Mouse (Mus musculus): ENCODE data around the gene Tmem163. TPM values are rescaled to one million over a fixed set of nuclear protein-coding genes. Genes with fewer than 3 reads are reported as not detected.

Tmem163 gene
- total and polyA plus RNA-seq, 2 experiments from 2014 or later, result 16.6 to 17.3 TPM

DNA sequence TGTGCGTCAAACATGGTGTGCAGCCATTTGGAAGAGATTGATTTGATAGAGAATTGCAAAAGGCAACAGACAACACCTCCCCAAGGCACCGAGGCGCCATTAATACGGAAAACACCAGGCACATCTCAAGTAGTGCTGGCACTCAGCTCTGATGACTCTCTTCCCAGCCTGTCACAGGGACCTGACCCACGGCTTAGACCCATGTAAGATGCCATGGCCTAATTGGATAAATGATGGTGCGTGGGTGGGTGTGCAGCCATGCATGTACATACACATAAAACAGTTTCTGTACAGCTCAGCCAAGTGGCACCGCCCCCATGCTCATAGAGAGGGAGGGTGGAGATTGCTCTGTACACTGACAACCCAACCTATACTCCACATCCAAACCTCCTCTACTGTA, 102.3 kb downstream of the Tmem163 start:
- 81% methylated on average over 7 of the region's 7 CpGs for whole genome bisulfite sequencing

DNA sequence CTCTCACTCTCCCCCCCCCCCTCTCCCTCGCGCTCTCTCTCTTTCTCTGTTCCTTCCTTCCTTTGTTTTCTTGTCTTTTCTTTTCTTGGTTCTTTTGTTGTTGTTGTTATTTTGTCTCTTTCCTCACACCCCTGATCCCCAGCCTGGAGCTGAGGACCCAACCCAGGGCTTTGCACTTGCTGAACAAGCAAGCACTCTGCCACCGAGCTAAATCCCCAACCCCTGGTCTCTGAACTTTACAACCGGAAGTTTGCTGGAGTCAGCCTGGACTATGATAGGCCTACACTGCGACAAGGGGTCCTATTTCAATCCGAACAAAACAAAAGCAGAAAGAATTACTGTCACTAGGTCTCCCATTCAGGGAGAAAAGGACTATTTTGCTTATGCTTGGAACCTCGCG, 102.8 kb downstream of the Tmem163 start:
- Histone ChIP-seq H3K4me3 (ENCODE audit: low read depth, low read length) (no peak overlapping the region), H3K9me3 (replicated peaks; ENCODE audit: control insufficient read depth, low read length) (no peaks in the 10 kb centered on the region), H3K9ac (replicated peaks; ENCODE audit: low read depth, low read length) (no peak overlapping the region), H3K36me3 (replicated peaks; ENCODE audit: control insufficient read depth, insufficient read depth, low read length) (no peaks in the 10 kb centered on the region), H3K4me2 (ENCODE audit: low read depth, low read length) (no peak overlapping the region), H3K27ac (ENCODE audit: low read depth) (no peak overlapping the region), H3K4me1 (ENCODE audit: control insufficient read depth, insufficient read depth) (no peaks in the 10 kb centered on the region), H3K27me3 (ENCODE audit: control insufficient read depth, insufficient read depth, low read length) (no peaks in the 10 kb centered on the region)
- ATAC-seq (ENCODE audit: insufficient read depth, low read depth), result no peak
- TF ChIP-seq CTCF (IDR thresholded peaks at IDR 0.05; ENCODE audit: low read depth) (no peak), EP300 (IDR thresholded peaks at IDR 0.05; ENCODE audit: low read depth) (no peak)
- DNase-seq (ENCODE audit: low spot score), result no peak
- WGBS, result 61% methylated on average over 8 of the region's 8 CpGs

More for the DNA sequence above, 102.3 kb downstream of the Tmem163 start:
- no peak for TF ChIP-seq EP300 (IDR thresholded peaks at IDR 0.05; ENCODE audit: low read depth)
- TF ChIP-seq CTCF (IDR thresholded peaks at IDR 0.05; ENCODE audit: low read depth), result no peak
- Histone ChIP-seq H3K4me2 (ENCODE audit: low read depth, low read length) (no peak overlapping the region), H3K9ac (replicated peaks; ENCODE audit: low read depth, low read length) (no peak overlapping the region), H3K27ac (ENCODE audit: low read depth) (no peak overlapping the region), H3K27me3 (ENCODE audit: control insufficient read depth, insufficient read depth, low read length) (no peaks in the 10 kb centered on the region), H3K36me3 (replicated peaks; ENCODE audit: control insufficient read depth, insufficient read depth, low read length) (no peaks in the 10 kb centered on the region), H3K4me1 (ENCODE audit: control insufficient read depth, insufficient read depth) (no peaks in the 10 kb centered on the region), H3K9me3 (replicated peaks; ENCODE audit: control insufficient read depth, low read length) (no peaks in the 10 kb centered on the region), H3K4me3 (ENCODE audit: low read depth, low read length) (no peak overlapping the region)
- ATAC-seq (ENCODE audit: insufficient read depth, low read depth) (no peak), DNase-seq (ENCODE audit: low spot score) (no peak)

DNA sequence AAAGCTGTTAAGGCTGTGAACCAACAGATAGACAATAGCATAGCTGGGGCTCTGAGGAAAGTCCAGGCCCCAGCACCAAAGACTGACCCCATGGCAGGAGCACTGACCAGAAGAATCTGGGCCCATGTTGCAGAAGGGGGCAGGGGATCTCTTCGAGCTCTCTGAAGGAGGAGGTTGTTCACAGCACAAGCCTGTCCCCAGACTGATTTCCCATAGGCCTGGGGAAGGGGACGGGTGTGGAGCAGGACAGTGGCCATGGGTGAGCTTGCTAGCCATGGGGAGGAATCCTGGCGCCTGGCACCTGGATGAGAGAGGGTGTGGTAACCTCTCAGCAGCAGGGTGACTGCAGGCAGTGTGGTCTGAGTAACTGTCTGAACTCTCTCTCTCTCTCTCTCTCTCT, 103.2 kb downstream of the Tmem163 start:
- 59% methylated on average over 3 of the region's 3 CpGs for WGBS
- Histone ChIP-seq H3K4me3 (ENCODE audit: low read depth, low read length) (no peak overlapping the region), H3K9ac (replicated peaks; ENCODE audit: low read depth, low read length) (no peak overlapping the region), H3K9me3 (replicated peaks; ENCODE audit: control insufficient read depth, low read length) (no peaks in the 10 kb centered on the region), H3K36me3 (replicated peaks; ENCODE audit: control insufficient read depth, insufficient read depth, low read length) (no peaks in the 10 kb centered on the region), H3K27ac (ENCODE audit: low read depth) (no peak overlapping the region), H3K4me2 (ENCODE audit: low read depth, low read length) (no peak overlapping the region), H3K4me1 (ENCODE audit: control insufficient read depth, insufficient read depth) (no peaks in the 10 kb centered on the region), H3K27me3 (ENCODE audit: control insufficient read depth, insufficient read depth, low read length) (no peaks in the 10 kb centered on the region)
- TF ChIP-seq CTCF (IDR thresholded peaks at IDR 0.05; ENCODE audit: low read depth) (no peak), EP300 (IDR thresholded peaks at IDR 0.05; ENCODE audit: low read depth) (no peak)
- no peak for ATAC-seq (ENCODE audit: insufficient read depth, low read depth)
- no peak for DNase-seq (ENCODE audit: low spot score)

DNA sequence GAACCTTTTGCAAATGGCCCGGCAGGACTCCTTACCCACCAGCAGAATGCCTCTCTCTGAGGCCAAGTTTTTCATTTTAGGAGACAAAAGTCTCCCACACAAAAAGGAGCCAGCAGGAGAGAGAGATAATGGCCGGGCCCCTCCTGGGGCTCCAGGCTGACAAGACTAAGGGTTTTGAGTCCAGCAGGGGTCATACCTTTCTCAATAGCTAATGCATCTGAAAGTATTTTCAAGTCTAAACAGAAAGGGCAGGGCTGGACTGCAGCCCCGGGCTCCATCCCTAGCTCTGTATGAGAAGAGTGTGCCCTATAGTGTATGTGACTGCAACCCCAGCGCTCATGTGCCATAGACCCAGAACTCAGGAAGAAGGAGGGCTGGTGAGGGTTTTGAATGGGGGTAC, 103.7 kb downstream of the Tmem163 start:
- no peak for ATAC-seq (ENCODE audit: insufficient read depth, low read depth)
- Histone ChIP-seq H3K4me2 (ENCODE audit: low read depth, low read length) (no peak overlapping the region), H3K27ac (ENCODE audit: low read depth) (no peak overlapping the region), H3K36me3 (replicated peaks; ENCODE audit: control insufficient read depth, insufficient read depth, low read length) (no peaks in the 10 kb centered on the region), H3K4me3 (ENCODE audit: low read depth, low read length) (no peak overlapping the region), H3K9ac (replicated peaks; ENCODE audit: low read depth, low read length) (no peak overlapping the region), H3K4me1 (ENCODE audit: control insufficient read depth, insufficient read depth) (no peaks in the 10 kb centered on the region), H3K9me3 (replicated peaks; ENCODE audit: control insufficient read depth, low read length) (no peaks in the 10 kb centered on the region), H3K27me3 (ENCODE audit: control insufficient read depth, insufficient read depth, low read length) (no peaks in the 10 kb centered on the region)
- no peak for TF ChIP-seq EP300 (IDR thresholded peaks at IDR 0.05; ENCODE audit: low read depth)
- no peak for TF ChIP-seq CTCF (IDR thresholded peaks at IDR 0.05; ENCODE audit: low read depth)
- no peak for DNase-seq (ENCODE audit: low spot score)
- WGBS, result 27% methylated on average over 4 of the region's 4 CpGs

DNA sequence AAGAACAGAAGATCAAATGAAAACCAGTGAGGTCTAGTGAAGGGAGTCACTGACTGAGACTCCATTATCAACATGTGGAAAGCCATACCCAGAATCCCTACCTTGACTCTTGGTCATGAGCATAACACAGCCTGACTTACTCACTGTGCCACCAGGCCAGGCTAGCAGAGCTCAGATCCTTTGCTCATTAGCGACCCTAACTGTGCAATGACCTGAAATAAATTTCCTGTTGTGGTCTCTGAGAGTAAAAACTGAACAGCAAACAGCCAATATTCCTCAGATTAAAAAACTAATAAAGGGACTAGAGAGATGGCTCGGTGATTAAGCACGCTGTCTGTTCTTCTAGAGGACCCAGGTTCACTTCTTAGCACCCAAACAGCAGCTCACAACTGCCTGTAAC, 106.2 kb downstream of the Tmem163 start:
- DNase-seq (ENCODE audit: low spot score) (no peak), ATAC-seq (ENCODE audit: insufficient read depth, low read depth) (no peak)
- Histone ChIP-seq H3K4me2 (ENCODE audit: low read depth, low read length) (no peak overlapping the region), H3K9ac (replicated peaks; ENCODE audit: low read depth, low read length) (no peak overlapping the region), H3K36me3 (replicated peaks; ENCODE audit: control insufficient read depth, insufficient read depth, low read length) (no peaks in the 10 kb centered on the region), H3K9me3 (replicated peaks; ENCODE audit: control insufficient read depth, low read length) (no peaks in the 10 kb centered on the region), H3K27me3 (ENCODE audit: control insufficient read depth, insufficient read depth, low read length) (no peaks in the 10 kb centered on the region), H3K4me1 (ENCODE audit: control insufficient read depth, insufficient read depth) (no peaks in the 10 kb centered on the region), H3K4me3 (ENCODE audit: low read depth, low read length) (no peak overlapping the region), H3K27ac (ENCODE audit: low read depth) (no peak overlapping the region)
- 80% methylated on average over 3 of the region's 3 CpGs for WGBS
- TF ChIP-seq CTCF (IDR thresholded peaks at IDR 0.05; ENCODE audit: low read depth), result no peak
- no peak for TF ChIP-seq EP300 (IDR thresholded peaks at IDR 0.05; ENCODE audit: low read depth)

DNA sequence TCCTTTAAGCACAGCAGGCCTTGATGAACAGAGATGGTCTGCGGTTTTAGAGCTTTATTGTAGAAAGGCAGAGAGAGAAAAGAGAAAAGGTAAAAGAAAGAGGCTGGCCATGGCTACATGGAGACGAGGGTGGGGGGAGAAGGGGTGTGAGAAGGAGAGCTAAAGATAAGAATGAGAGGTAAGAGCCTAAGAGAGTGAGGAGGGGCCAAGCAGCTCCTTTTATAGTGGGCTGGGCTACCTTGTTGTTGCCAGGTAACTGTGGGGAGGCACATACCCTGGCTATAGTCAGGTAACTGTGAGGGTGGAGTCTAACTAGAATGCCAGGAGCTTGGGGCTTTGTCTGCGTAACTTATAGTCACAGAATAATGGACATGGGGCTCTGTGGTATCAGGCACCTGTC, 110.7 kb downstream of the Tmem163 start:
- Histone ChIP-seq H3K36me3 (replicated peaks; ENCODE audit: control insufficient read depth, insufficient read depth, low read length) (no peaks in the 10 kb centered on the region), H3K4me3 (ENCODE audit: low read depth, low read length) (no peak overlapping the region), H3K9ac (replicated peaks; ENCODE audit: low read depth, low read length) (no peak overlapping the region), H3K27me3 (ENCODE audit: control insufficient read depth, insufficient read depth, low read length) (no peaks in the 10 kb centered on the region), H3K4me1 (ENCODE audit: control insufficient read depth, insufficient read depth) (no peaks in the 10 kb centered on the region), H3K9me3 (replicated peaks; ENCODE audit: control insufficient read depth, low read length) (no peaks in the 10 kb centered on the region), H3K4me2 (ENCODE audit: low read depth, low read length) (no peak overlapping the region), H3K27ac (ENCODE audit: low read depth) (no peak overlapping the region)
- 66% methylated on average over 3 of the region's 3 CpGs for WGBS
- ATAC-seq (ENCODE audit: insufficient read depth, low read depth) (no peak), DNase-seq (ENCODE audit: low spot score) (no peak)
- TF ChIP-seq EP300 (IDR thresholded peaks at IDR 0.05; ENCODE audit: low read depth) (no peak), CTCF (IDR thresholded peaks at IDR 0.05; ENCODE audit: low read depth) (no peak)
